Mouse (Mus musculus) mammary gland, adult 2 months (tissue): ENCODE data around the gene B3galt6. TPM values are rescaled to one million over a fixed set of nuclear protein-coding genes. Genes with fewer than 3 reads are reported as not detected.

Source experiments
- polyA plus RNA-seq: library from polyadenylated mRNA; depleted of rRNA; stranded (reverse); fragments of >200 nt; gene quantifications from 2 replicates; pipeline ENCODE4 v1.2.3, GENCODE M21; 2012; ENCODE audit warnings: low replicate concordance; rRNA removed

Gene B3galt6
- 5.2 and 10.7 TPM in 2 replicates for polyA plus RNA-seq

DNA sequence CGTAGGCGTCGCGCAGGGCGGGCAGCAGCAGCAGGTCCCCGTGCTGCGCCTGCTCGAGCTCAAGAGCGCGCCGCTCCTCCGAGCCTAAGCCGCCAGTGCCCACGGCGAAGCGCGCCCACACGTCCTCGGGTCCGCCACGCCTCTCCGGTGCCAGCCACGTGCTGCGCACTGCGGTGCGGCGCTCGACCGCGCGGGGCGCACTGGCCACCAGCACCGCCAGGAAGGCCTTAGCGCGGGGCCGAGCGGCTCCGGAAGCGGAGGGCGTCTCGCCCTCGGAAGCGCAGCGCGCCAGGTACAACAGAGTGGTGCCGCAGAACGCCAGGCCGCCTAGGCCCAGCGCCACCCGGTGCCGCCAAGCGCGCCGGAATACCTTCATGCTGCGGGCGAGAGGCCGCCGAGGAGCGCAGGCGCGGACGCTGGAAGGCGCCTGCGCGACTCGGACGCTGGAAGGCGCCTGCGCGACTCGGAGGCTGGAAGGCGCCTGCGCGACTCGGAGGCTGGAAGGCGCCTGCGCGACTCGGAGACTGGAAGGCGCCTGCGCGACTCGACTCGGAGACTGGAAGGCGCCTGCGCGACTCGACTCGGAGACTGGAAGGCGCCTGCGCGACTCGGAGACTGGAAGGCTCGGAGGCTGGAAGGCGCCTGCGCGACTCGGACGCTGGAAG is at the start of gene B3galt6, which contains the start of gene Sdf4:
B3galt6 (minus strand) TSS at position 409 of the 665 bp plus-strand sequence.
Sdf4 (plus strand) TSS at position 632 of the 665 bp plus-strand sequence.

GRCm38 (mm10) chr4:156026013-156026412 is 33.6 kb upstream of the B3galt6 start, which contains the start of gene Tnfrsf18:
Gene Tnfrsf18, plus strand, starts transcription at chr4:156026164.

GRCm38 (mm10) chr4:156013637-156014036 is 21.2 kb upstream of the B3galt6 start, which contains the start of gene Tnfrsf4:
Gene Tnfrsf4, plus strand, starts transcription at chr4:156013843.

GRCm38 (mm10) chr4:155962167-155962971 is 30.1 kb downstream of the B3galt6 start, which contains the start of gene C1qtnf12:
Gene C1qtnf12, plus strand, starts transcription at chr4:155962318.

DNA sequence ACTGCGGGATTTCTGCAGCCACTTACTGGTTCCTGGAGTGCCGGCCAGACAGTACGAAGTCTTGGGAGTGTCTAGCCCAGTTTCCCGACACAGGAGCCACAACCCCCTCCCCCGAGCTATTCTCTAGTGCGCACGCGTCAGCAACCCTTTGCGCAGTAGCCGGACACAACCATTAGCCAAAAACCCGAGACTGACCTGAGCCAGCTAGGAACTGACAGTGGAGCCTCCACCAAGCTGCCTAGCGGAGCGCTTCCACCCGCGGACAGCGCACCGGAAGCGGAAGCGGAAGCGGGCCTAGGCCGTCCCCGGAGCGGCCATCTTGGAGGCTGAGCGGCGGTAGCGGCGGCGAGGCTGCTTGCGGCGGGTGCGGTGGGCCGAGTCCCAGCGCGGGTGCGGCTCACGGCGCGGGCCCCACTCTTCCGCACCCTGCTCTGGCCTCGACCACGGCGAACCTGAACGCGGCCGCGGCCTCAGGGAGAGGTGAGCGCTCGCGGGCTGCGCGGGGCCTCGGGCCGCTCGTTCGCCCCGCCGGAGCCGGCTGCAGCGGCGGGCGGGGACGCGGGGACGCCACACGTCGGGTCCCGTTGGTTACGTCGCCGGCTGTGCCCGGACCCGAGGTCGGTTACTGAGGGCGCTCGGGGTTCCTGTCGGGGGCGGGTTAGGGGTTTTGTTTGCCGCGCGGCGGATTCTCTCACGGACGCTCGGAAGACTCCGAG is 48.8 kb downstream of the B3galt6 start, which contains the start of gene Ube2j2:
Ube2j2 (plus strand) TSS at position 298 of the 716 bp plus-strand sequence.

Other genes with a start within 250 kb of the B3galt6 start
- gene Atad3a, start 231.6 kb downstream of the B3galt6 start, polyA plus RNA-seq = 140 and 144 TPM in 2 replicates
- 24.1 and 41.9 TPM in 2 replicates for gene Vwa1, start 218.0 kb downstream of the B3galt6 start, polyA plus RNA-seq
- 1.9 and 2.6 TPM in 2 replicates for gene Tmem88b, start 206.8 kb downstream of the B3galt6 start, polyA plus RNA-seq
- gene Ankrd65, start 202.2 kb downstream of the B3galt6 start, polyA plus RNA-seq = 0.32 and 0.54 TPM in 2 replicates
- gene Mrpl20, start 189.8 kb downstream of the B3galt6 start, polyA plus RNA-seq = 47.4 and 59.6 TPM in 2 replicates
- gene Ccnl2, start 180.2 kb downstream of the B3galt6 start, polyA plus RNA-seq = 63.4 and 98.7 TPM in 2 replicates
- gene Aurkaip1, start 161.4 kb downstream of the B3galt6 start, polyA plus RNA-seq = 149 and 245 TPM in 2 replicates
- gene Mxra8, start 153.0 kb downstream of the B3galt6 start, polyA plus RNA-seq = 274 and 383 TPM in 2 replicates
- gene Dvl1, start 145.2 kb downstream of the B3galt6 start, polyA plus RNA-seq = 153 and 223 TPM in 2 replicates
- 1.3 and 1.5 TPM in 2 replicates for gene Tas1r3, start 129.3 kb downstream of the B3galt6 start, polyA plus RNA-seq
- 32.4 and 36.2 TPM in 2 replicates for gene Cptp, start 123.2 kb downstream of the B3galt6 start, polyA plus RNA-seq
- gene Ints11, start 123.1 kb downstream of the B3galt6 start, polyA plus RNA-seq = 33.7 and 47.4 TPM in 2 replicates
- 61.9 and 134 TPM in 2 replicates for gene Pusl1, start 100.9 kb downstream of the B3galt6 start, polyA plus RNA-seq
- 43.7 and 50.5 TPM in 2 replicates for gene Acap3, start 100.8 kb downstream of the B3galt6 start, polyA plus RNA-seq
- 39.4 and 89.6 TPM in 2 replicates for gene Ube2j2, start 48.8 kb downstream of the B3galt6 start, polyA plus RNA-seq
- gene C1qtnf12, start 30.3 kb downstream of the B3galt6 start, polyA plus RNA-seq = 113 and 117 TPM in 2 replicates
- 61.5 and 63.6 TPM in 2 replicates for gene Sdf4, start 223 bp upstream of the B3galt6 start, polyA plus RNA-seq
- gene Tnfrsf4, start 21.2 kb upstream of the B3galt6 start, polyA plus RNA-seq = 28.1 and 40.7 TPM in 2 replicates
- gene Tnfrsf18, start 33.5 kb upstream of the B3galt6 start, polyA plus RNA-seq = 22.0 and 26.1 TPM in 2 replicates
- gene Ttll10, start 66.8 kb upstream of the B3galt6 start, polyA plus RNA-seq = 4.0 and 4.9 TPM in 2 replicates
- 27.3 and 33.1 TPM in 2 replicates for gene 9430015G10Rik, start 117.3 kb upstream of the B3galt6 start, polyA plus RNA-seq
- 0.73 and 0.97 TPM in 2 replicates for gene Rnf223, start 137.9 kb upstream of the B3galt6 start, polyA plus RNA-seq
- 70.6 and 80.5 TPM in 2 replicates for gene Agrn, start 204.8 kb upstream of the B3galt6 start, polyA plus RNA-seq
- gene Isg15, start 208.2 kb upstream of the B3galt6 start, polyA plus RNA-seq = 11.3 and 14.2 TPM in 2 replicates
- 3.0 and 5.2 TPM in 2 replicates for gene AW011738, start 210.7 kb upstream of the B3galt6 start, polyA plus RNA-seq
- gene Perm1, start 223.2 kb upstream of the B3galt6 start, polyA plus RNA-seq = 0.53 and 20.4 TPM in 2 replicates
- gene Plekhn1, start 242.2 kb upstream of the B3galt6 start, polyA plus RNA-seq = 82.7 and 85.1 TPM in 2 replicates
- 78.1 and 93.3 TPM in 2 replicates for gene Noc2l, start 243.4 kb upstream of the B3galt6 start, polyA plus RNA-seq